Mouse (Mus musculus): ENCODE results near the gene H6pd.

H6pd gene

DNA sequence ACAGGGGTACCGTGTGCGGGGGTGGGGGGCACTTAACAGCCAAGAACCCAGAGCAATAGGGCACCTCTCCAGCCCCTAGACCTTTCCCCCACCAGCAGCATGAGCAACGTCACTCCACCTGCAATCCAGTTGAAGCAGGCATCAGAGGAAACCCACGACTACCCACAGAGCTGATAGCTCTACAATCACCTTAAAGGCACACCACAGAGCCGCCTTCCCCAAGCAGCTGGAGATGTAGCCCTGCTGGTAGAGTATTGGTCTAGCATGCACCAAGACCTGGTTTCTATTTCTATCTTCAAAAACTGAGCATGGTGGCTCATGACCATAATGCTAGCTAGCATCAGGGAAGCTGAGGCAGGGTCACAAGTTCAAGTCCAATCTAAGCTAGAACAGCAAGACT, 61.4 kb downstream of the H6pd start:
- DNase-seq (ENCODE audit: low read depth, low spot score), result no peak

DNA sequence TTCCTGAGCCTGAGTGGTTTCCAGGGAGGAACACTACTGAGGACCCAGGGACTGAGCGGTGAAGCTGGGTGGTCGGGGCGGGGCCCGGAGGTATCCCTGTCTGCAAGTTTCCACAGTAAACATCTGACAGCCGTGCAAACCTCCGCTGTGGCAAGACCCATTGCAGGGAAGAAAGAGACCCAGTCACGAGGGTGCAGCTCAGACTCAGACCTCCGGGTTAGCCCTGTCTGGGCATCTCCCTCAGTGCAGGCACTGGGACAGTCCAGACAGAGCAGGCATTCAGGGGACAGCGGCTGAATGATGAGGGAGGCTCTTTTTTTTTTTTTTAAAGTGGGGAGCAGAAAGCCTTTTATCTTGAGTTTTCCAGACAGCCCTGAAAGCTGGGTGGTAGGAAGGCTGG, 63.6 kb downstream of the H6pd start:
- peak; percentile 50 for DNase-seq (ENCODE audit: low read depth, low spot score)

GRCm38 (mm10) chr4:149944214-149944613, 64.6 kb downstream of the H6pd start:
- DNase-seq (ENCODE audit: low read depth, low spot score), result no peak

DNA sequence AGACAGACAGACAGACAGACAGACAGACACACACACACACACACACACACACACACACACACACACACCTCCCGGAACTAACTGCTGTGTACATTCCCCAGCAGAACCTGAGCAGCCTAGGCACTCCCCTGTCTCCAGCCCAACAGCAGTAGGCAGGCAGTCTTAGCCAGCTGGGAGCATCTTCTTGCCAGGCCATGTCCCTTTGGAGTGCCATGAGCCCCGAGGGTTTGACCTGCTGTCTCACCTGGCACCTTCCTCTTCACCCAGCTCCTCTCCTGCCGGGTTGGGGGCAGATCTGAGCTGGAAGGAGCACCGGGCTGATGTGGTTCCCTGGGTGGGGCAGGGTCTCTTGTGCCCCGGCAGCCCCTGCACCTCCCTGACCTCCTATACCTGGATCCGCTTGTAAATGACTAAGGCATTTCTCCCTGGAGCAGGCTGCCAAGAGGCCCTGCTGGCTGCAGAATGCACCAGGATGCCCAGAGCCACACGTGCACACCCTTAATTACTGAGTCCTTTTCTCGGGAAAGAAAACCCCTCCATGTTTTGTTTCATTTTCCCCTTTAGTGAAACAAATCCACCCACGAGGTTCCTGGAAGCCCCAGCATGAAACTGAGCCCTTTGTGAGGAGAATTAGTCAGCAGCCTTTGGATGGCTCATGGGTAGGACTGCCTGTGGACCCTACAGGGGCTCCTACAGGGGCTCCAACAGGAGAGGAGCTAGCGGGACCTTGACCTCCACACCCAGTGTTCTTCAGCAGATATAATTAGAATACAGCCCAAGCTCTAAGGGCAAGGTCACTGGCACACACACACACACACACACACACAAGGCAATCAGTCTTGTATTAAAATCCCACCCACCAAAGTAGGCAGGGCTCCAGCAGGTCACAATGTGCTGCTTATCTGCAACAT, 65.7 kb downstream of the H6pd start:
- DNase-seq (ENCODE audit: low read depth, low spot score), result peak; percentile 68

DNA sequence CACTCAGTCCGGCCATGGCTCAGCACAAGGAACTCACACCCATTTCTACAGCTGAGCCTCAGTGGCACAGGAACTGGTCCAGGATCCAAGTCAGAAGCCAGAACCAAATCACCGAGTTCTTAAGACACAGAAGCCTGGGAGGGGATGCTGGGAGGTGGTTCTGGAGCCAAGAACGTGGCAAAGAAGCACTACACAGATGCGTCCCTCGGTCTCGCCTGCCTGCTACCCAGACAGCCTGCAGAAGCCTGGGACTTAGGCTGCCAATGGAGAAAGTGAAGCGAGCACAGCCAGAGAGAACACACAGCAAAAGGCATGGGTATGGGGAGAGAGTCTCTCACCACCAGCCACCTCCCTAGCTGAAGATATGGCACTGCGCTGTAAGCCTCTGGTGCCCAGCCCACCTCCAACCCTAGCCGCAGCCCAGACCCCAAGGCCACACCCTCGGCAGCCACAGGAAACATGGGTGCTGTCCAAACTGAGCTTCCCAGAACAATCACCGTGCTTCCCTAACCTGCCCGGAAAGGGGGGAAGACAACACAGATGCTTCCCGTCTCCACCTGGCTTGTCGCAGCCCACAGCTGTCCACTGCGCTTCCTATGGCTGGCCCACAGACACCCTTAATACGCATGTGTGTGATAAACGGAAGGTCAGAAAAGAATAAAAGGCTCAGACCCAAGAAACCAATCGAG, 67.6 kb downstream of the H6pd start:
- DNase-seq (ENCODE audit: low read depth, low spot score), result peak; percentile 36

DNA sequence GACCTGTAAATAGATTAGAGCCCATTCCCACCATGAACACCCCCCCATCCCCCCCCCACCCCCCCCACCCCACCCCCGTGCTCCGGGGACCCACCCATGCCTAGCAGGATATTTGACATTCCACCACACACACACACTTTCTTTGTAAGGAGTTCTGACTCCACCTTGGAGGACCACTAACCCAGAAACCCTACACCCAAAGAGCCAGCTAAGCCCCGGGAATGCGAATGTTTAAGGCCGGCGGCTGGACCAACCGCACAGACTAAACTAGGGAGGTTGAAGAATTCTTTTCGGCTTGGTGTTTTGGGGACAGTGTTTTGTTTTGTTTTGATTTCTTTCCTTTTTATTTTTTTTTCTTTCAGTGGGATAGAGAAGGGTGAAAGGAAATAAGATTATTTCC, 70.1 kb downstream of the H6pd start:
- DNase-seq (ENCODE audit: low read depth, low spot score), result no peak

DNA sequence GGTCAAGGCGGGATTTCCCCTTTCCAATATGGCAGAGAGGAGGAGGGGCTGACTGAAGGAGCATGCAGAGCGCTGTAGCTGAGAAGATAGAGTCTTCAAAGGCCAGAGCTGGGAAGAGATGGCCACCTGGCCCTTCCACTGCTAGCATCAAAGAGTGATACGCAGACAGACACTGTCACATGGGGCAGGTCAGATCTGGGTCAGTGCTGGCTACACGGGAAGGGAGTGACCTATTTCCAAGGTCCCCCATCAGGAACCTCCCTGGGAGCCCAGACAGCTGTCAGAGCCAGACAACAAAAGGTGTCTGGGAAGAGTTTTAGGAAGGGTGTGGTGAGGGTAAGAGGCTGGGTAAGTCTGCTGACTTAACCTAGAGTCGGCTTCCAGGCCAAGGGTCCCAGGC, 71.9 kb downstream of the H6pd start:
- DNase-seq (ENCODE audit: low read depth, low spot score), result no peak

GRCm38 (mm10) chr4:149935470-149935869, 73.4 kb downstream of the H6pd start:
- no peak for DNase-seq (ENCODE audit: low read depth, low spot score)

DNA sequence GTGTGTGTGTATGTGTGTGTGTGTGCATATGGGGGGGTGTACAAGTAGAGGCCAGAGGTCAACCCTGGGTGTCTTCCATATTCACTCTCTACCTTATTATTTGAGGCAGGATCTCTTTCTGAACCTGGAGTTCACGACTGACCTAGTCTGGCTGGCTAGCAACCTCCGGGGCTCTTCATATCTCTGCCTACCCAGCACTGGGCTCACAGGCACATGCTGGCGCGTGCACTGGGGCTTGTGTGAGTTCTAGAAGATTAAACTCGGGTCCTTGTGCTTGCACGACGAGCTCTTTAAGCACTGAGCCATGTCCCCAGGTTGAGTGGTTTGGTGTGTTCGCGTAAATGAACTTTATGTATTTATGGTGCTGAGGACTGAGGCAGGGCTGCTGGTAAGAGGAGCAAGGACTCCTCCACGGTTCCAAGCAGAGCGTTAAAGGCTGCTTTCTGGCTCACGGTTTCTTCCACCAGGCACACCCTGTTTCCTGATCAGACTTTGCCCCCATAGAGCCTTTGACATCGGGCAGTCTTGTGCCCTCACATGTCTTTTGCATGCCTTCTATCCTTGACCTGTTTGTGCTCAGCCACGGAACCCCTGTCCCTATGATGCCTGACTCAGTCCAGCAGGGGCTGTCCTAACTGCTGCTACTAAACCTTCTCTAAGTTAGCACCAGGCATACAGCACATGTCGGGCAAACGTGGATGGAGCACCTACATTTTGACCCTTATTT, 75.1 kb downstream of the H6pd start:
- DNase-seq (ENCODE audit: low read depth, low spot score), result no peak

DNA sequence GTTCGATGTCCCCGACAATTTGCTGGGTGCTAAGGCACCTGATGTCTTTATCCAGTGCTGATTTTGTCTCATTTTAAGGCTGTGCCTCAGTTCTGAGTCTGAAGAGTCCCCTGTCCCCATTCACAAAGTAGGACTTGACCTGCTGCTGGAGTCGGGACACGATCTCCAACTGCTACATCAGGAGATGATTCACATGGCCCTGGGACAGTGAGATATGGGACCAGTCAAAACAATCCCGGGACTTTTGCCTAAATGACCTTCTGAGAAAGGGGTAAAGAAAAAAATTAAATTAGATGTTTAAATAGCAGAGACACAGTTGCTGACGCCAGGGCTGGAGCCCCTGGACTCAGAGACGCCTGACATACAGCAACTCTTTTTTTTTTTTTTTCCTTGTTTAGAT, 75.8 kb downstream of the H6pd start:
- no peak for DNase-seq (ENCODE audit: low read depth, low spot score)

DNA sequence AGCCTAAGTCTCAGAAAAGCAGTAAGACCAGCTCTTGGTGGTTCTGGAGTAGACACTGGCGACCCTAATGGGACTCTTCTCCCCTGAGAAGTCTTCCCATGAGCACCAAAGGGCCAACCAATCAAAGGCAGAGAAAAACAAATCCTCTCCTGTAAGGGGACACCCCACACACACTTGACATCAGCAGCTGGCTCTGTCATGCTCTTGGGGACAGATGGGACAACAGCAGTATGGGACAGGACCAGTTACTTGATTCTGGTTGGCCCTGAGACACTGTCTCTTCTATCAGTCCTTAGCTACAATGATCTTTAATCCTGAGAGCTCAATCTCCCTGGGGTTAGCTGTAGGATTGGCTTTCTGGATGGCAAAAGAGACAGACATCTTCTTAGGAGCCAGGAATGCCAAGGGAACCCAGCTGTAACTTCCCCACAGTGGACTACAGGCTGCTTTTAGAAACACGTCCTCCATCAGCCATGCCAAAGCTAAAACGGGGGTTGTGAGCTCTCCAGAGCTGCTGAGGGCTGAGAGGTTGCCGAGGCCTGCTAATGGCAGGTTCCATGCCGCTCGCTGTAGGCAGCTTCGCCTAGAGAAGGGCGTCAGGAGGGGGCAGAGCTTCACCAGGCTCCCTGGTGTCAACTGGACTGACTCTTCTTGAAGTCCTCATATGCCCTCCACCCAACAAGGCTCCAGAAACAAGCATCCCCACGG, 76.6 kb downstream of the H6pd start:
- no peak for DNase-seq (ENCODE audit: low read depth, low spot score)

- no peak for DNase-seq (ENCODE audit: low read depth, low spot score)
These were observed 78.1 kb downstream of the H6pd start for GRCm38 (mm10) chr4:149930755-149931154.
